Mouse (Mus musculus) stomach, embryonic 16.5 days (tissue): ENCODE data around the gene Asf1b. TPM values are rescaled to one million over a fixed set of nuclear protein-coding genes. Genes with fewer than 3 reads are reported as not detected.
"Not testable (repeated sequence)": the region's sequence is repeated elsewhere in the genome, so short reads cannot be mapped to it uniquely, and the experiment has no call there.

Experiments
- ATAC-seq: fragments of 200-750 bp; cut with Nextera tagmentation; 2 replicates; pipeline ENCODE4 v1.8.0; 2017; ENCODE audit warnings: moderate number of reproducible peaks, moderate TSS enrichment; ENCODE audit not compliant: insufficient read depth, low FRiP score
- H3K27ac ChIP-seq: fragments of 300-500 bp; sonication (generic); 2 replicates; pipeline ENCODE4 v1.5.1; 2014; ENCODE audit warnings: low read length
- H3K27me3 ChIP-seq: fragments of 300-500 bp; sonication (generic); 2 replicates; pipeline ENCODE4 v1.6.1; 2014; ENCODE audit warnings: low read length, control low read depth, mixed read lengths; ENCODE audit not compliant: control insufficient read depth, insufficient read depth
- H3K36me3 ChIP-seq: fragments of 300-500 bp; sonication (generic); 2 replicates; pipeline ENCODE4 v1.6.1; 2014; ENCODE audit warnings: low read length; ENCODE audit not compliant: control insufficient read depth, insufficient read depth
- H3K4me1 ChIP-seq: fragments of 300-500 bp; sonication (generic); 2 replicates; pipeline ENCODE4 v1.6.1; 2014; ENCODE audit warnings: low read length, control low read depth, mixed read lengths; ENCODE audit not compliant: control insufficient read depth, insufficient read depth
- H3K4me2 ChIP-seq: fragments of 300-500 bp; sonication (generic); 2 replicates; pipeline ENCODE4 v1.6.1; 2014; ENCODE audit warnings: low read depth, low read length, mixed read lengths
- H3K4me3 ChIP-seq: fragments of 300-500 bp; sonication (generic); replicated peaks from 2 replicates; pipeline ENCODE4 v1.5.1; 2014; ENCODE audit warnings: mild to moderate bottlenecking, low read length
- H3K9ac ChIP-seq: fragments of 300-500 bp; sonication (generic); 2 replicates; pipeline ENCODE4 v1.6.1; 2014; ENCODE audit warnings: low read length
- H3K9me3 ChIP-seq: fragments of 300-500 bp; sonication (generic); replicated peaks from 2 replicates; pipeline ENCODE4 v1.6.1; 2016; ENCODE audit warnings: low read length, control low read depth; ENCODE audit not compliant: control insufficient read depth
- WGBS: fragments of 180-500 bp; shearing (Covaris S2); extraction: QIAGEN DNeasy Blood & Tissue Kit; methylation state at CpG from one replicate; pipeline ENCODE4 v1.1.7; 2014; 5-methylcytosine and 5-hydroxymethylcytosine counted together
- polyA plus RNA-seq: library from polyadenylated mRNA; unstranded; fragments of >200 nt; fragmentation: Nextera tagmentation; extraction: Ambion mirVana; gene quantifications from 2 replicates; pipeline ENCODE4 v1.2.1, GENCODE M21; 2015

Gene Asf1b
- polyA plus RNA-seq, 1 experiment from 2014 or later = 53.1 TPM

DNA sequence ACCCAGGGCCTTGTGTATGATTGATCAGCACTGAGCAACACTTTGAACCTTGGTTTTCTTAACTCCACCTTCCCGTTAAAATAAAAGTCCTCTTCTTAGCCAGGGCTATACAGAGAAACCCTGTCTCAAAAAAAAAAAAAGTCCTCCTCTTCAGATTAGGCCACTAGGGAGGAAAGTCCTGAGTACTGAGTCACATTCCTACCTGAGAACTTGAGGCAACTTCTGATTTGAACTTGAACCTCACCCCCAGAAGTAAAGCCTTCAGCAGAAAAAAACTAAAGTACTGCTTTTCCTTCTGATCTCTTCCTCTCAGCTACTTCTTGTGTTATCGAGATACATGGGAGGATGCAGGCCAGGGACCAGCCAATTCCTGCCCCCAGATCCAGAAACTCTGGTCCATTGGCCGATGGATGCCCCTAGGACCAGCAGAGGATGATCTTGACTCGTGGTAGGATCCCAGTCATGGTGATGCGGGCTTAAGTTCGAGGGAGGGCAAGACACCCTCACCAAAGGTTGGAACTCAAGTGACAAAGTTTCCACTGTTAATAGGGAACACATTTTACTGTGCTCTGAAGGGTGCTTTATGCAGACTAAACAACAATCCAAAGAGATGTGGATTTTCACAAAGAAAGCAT lies 48.4 kb downstream of the Asf1b start:
- H3K4me1 ChIP-seq = peaks cover 26% of the 10 kb centered on the region
- H3K27ac ChIP-seq = no peak overlapping the region
- no peaks in the 10 kb centered on the region for H3K27me3 ChIP-seq
- H3K4me3 ChIP-seq = peak overlapping the region; percentile 65
- peak overlapping the region; percentile 88 for H3K4me2 ChIP-seq
- H3K36me3 ChIP-seq = peaks cover 7% of the 10 kb centered on the region; the same call in 1 of the 2 replicates
- 78% methylated on average over 6 of the region's 6 CpGs for WGBS
- ATAC-seq = no peak
- H3K9me3 ChIP-seq = no peaks in the 10 kb centered on the region
- H3K9ac ChIP-seq = peak overlapping the region; percentile 81

DNA sequence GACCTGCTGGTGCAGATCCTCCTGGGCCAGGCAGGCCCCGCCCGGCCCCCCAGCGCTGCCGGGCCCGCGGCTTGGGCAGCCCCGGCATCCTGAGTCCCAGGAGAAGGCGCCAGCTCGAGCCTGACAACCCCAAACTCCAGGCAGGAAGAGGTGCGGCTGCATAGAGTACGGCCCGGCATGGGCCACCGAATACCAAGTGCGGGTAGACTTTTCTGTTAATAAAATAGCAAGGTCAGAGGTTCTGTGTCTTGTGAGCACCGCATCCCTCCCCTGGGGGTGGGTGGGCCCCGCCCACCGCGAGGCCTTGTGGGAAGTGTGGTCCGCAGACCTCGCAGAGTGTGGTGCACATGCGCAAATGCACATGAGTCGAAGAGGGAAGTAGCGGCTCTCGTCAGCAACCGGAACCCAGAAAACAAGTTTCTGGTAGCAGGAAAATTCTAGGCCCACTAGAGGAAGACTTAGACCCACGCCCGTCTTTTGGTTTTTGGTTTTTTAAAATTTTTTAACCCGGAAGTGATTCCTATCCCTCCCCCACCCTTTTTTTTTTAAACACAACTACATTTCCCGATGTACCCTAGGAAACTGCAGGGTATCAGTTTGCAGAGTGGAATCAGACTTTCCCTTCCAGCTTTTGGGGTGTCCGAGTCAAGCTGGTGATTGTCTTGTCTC lies 49.4 kb downstream of the Asf1b start:
- H3K27me3 ChIP-seq = no peaks in the 10 kb centered on the region
- H3K27ac ChIP-seq = peak overlapping the region; percentile 53
- H3K36me3 ChIP-seq = peaks cover 4% of the 10 kb centered on the region; the same call in 1 of the 2 replicates
- peak overlapping the region; percentile 81 for H3K9ac ChIP-seq
- peak; percentile 90 for ATAC-seq
- H3K4me3 ChIP-seq = peak overlapping the region; percentile 65
- under 1% methylated on average over 30 of the region's 30 CpGs for WGBS
- H3K9me3 ChIP-seq = no peaks in the 10 kb centered on the region
- peak overlapping the region; percentile 88 for H3K4me2 ChIP-seq
- H3K4me1 ChIP-seq = peaks cover 19% of the 10 kb centered on the region

DNA sequence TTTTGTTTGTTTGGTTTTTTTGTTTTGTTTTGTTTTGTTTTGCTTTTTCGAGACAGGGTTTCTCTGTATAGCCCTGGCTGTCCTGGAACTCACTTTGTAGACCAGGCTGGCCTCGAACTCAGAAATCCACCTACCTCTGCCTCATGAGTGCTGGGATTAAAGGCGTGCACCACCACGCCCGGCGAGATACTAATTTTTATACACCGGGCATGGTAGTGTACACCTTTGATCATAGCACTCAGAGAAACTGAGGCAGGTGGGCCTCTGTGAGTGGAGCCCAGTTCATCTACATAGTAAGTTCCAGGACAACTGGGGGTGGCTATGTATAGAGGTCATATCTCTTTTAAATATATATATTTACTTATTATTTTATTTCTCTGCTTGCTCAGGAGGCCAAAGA lies 50.2 kb downstream of the Asf1b start:
- H3K4me2 ChIP-seq = peak overlapping the region; percentile 88; the same call in 1 of the 2 replicates
- H3K36me3 ChIP-seq, ATAC-seq: not testable (repeated sequence)

DNA sequence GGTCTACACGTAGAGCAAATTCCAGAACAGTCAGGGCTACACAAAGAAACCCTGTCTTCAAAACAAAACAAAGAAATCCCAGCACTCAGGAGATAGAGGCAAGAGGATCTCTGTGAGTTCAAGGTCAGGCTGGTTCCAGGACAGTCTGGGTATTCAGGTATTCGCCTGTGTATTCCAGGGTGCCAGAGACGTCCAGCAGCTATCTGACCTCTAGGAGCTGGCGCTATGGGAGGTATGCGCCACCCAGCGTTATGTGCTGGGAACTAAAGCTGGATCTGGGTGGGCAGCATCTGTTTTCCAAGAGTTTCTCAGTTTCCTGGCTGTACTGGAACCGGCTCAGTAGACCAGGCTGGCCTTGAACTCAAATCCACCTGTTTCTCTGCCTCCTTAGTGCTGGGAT lies 53.1 kb downstream of the Asf1b start:
- Histone ChIP-seq H3K4me2 (no peak overlapping the region), H3K27me3 (peaks cover 31% of the 10 kb centered on the region)
- WGBS = 34% methylated on average over 7 of the region's 7 CpGs

More for the DNA sequence above, 50.2 kb downstream of the Asf1b start:
- not testable (repeated sequence) for H3K27me3 ChIP-seq, H3K27ac ChIP-seq, H3K9ac ChIP-seq, H3K4me3 ChIP-seq, H3K9me3 ChIP-seq
- H3K4me1 ChIP-seq = peaks cover 21% of the 10 kb centered on the region
- WGBS = 90% methylated on average over 7 of the region's 7 CpGs

DNA sequence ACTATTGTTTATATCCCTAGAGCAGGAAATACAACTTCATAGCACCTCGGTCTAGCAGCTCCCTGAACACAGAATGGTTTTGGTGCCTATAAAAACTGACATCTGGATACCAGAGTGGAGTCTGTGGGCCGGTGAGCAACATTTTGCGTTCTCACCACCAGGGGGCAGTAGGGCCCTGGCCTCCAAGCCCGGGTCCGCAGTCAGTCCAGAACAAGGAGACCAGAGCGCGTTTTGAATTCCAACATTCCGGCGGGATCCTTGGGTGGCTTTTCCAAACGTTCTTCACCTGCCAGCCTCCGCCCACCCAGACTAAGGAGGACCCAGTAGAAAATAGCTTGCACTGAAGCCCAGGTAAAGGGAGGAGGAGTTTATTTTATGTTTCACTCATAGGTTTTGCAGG lies 54.6 kb downstream of the Asf1b start:
- under 1% methylated on average over 11 of the region's 11 CpGs for WGBS

More for the DNA sequence above, 53.1 kb downstream of the Asf1b start:
- H3K27ac ChIP-seq = no peak overlapping the region
- ATAC-seq = no peak
- H3K4me3 ChIP-seq = no peak overlapping the region
- peaks cover 34% of the 10 kb centered on the region for H3K4me1 ChIP-seq
- H3K9ac ChIP-seq = no peak overlapping the region
- no peaks in the 10 kb centered on the region for H3K36me3 ChIP-seq
- H3K9me3 ChIP-seq = no peaks in the 10 kb centered on the region

DNA sequence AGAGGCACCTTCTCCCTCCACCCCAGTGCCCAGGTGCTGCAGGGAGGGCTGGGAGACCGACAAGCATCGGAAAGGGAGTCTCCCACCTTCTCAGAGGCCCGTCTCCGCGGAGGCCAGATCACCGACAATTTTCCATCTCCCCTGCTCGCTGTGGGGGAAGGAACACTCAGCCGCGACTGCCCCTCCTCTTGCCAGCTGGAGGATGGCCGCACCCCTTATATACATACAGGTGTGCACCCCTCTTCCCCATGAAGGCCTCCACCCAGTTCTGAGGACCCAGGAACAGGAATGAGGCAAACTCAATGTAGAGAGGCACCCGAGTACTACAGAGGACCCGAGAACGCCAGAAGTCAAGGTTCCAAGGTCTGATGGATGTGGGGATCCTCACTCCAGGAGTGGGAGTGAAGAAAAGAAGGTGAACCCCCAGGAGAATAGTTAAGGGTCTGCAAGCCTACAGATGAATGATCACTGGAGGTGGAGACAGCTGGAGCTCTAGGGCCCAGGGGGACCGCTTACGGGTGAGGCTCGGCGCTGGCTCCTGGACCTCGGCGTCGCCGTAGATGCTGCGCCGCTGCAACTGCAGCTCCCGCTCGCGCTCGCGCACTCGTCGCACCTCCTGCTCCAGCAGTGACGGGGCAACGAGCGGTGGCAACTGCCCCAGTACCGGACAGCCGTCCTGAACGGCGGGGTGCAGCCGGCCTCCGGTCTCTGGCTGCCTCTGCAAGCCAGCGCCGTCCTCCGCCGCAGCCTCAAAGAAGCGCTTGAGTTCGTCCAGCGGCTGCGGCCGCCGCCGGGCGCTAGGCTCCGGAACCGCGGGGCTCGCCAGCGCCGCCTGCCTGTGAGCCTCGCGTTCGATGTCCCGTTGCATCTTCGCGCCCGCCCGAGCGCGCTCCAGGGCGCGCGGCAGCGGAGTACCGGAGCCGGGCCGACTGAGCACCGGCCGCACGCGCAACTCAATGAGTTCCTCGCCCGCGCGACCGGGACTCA lies 55.6 kb downstream of the Asf1b start:
- no peaks in the 10 kb centered on the region for H3K36me3 ChIP-seq

More for the DNA sequence above, 54.6 kb downstream of the Asf1b start:
- no peaks in the 10 kb centered on the region for H3K9me3 ChIP-seq
- no peaks in the 10 kb centered on the region for H3K36me3 ChIP-seq
- H3K4me2 ChIP-seq = no peak overlapping the region
- peaks cover 33% of the 10 kb centered on the region for H3K27me3 ChIP-seq
- no peak for ATAC-seq
- H3K4me1 ChIP-seq = peaks cover 26% of the 10 kb centered on the region
- no peak overlapping the region for H3K9ac ChIP-seq
- H3K27ac ChIP-seq = no peak overlapping the region
- H3K4me3 ChIP-seq = no peak overlapping the region

DNA sequence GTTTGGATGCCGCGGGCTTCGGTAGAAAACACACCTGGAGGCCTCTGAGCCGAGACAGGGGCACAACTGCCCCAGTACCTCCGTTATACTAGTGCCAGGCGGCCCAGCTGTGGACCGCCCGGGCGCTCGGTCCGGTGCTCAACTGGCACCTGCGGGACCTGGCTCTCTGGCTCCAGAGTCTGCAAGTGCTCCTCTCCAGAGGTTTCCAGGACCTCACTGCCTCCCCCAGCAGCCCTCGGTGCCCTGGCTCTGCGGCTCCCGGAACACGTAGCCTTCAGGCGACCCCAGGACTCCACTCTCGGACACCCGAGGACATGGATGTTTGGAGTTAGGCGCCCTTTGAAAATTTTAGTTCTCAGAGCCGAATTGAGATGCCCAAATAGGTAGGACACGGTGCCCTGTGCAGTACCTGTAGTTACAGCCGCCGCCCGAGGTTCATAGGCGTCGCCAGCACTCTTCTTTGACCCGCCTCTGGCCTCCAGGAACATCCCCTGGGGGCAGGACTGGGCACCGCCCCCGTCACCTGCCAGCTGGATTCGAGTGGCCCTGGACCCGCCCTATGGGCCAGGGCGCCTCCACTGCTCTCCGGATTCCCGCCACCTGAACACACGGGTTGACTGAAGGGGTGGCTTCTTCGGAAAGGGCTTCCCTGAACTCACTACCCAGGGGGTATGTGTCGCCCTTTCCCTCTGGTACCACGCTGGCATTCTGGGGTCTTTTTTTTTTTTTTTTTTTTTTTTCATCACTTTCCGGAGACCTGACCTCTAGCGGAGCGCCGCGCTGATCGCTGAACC lies 56.6 kb downstream of the Asf1b start, which contains the start of gene 2210011C24Rik:
2210011C24Rik (minus strand) TSS at position 467 of the 794 bp plus-strand sequence.
- peak within 1 kb of the TSS; percentile 58 for H3K9ac ChIP-seq
- H3K4me2 ChIP-seq = peak within 1 kb of the TSS; percentile 80
- H3K4me3 ChIP-seq = peak within 1 kb of the TSS; percentile 51
- H3K9me3 ChIP-seq = no peaks in the 10 kb centered on the region
- peak; percentile 42; the same call in 1 of the 2 replicates for ATAC-seq
- WGBS = 1% methylated on average over 45 of the region's 45 CpGs
- no peak within 1 kb of the TSS for H3K27ac ChIP-seq
- peaks cover 33% of the 10 kb centered on the region for H3K27me3 ChIP-seq
- H3K36me3 ChIP-seq = no peaks in the 10 kb centered on the region
- H3K4me1 ChIP-seq = peaks cover 26% of the 10 kb centered on the region

More for the DNA sequence above, 55.6 kb downstream of the Asf1b start:
- under 1% methylated on average over 83 of the region's 83 CpGs for WGBS
- Histone ChIP-seq H3K4me2 (peak overlapping the region; percentile 80), H3K9ac (peak overlapping the region; percentile 58), H3K4me1 (peaks cover 26% of the 10 kb centered on the region), H3K4me3 (peak overlapping the region; percentile 51), H3K9me3 (no peaks in the 10 kb centered on the region), H3K27ac (no peak overlapping the region), H3K27me3 (peaks cover 33% of the 10 kb centered on the region)
- peak; percentile 42; the same call in 1 of the 2 replicates for ATAC-seq

DNA sequence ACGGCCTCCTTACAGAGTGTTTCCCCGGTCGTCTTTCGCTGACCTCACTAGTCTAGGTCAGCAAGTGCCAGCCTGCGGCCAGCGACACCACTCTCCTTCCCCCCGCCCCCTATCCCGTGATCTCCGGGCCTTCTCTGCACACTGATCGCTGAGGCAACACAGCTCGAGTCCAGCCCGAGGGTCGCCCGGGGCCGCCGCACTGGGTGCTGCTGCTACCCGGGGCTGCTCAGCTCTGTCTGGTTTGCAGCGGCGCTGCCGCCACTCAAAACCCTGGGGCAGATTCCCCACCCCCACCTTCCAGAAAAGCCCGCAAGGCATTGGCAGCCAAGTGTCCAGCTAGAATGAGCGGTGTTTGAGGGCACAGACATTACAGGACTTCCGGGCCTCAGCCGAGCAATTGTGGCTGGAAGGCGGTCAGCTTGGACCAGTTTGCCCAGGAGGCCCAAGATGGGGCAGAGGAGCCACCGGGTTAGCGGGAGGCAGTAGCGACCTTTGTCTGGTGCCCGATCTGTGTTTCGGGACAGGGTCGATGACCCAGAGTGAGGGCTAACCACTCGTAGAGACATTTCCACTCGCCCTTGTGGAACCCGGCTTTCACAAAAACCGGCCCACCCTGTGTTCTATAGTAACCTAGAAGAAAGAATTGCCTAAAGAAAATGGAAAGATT lies 57.3 kb downstream of the Asf1b start:
- WGBS = 15% methylated on average over 35 of the region's 35 CpGs
- Histone ChIP-seq H3K9me3 (no peaks in the 10 kb centered on the region), H3K9ac (peak overlapping the region; percentile 58; the same call in 1 of the 2 replicates), H3K4me2 (peak overlapping the region; percentile 80), H3K27me3 (peaks cover 33% of the 10 kb centered on the region), H3K36me3 (no peaks in the 10 kb centered on the region), H3K4me1 (peaks cover 26% of the 10 kb centered on the region), H3K4me3 (peak overlapping the region; percentile 51), H3K27ac (no peak overlapping the region)
- ATAC-seq = 0 out of 2 replicates have a peak, but pooled peaks have one; percentile 13
